In genomic region chr12:100280972-100281794, GRCm38 (mm10) we compare ENCODE assay signal across 9 mouse cellular contexts.
DNase-seq lines count a peak whose midpoint lies in the region; ATAC-seq lines count a peak whose summit lies in the region.
"Had no signal": no experiment of that assay in that cellular context is flagged by ENCODE, and none has a peak within 500 bp of the region (broad histone marks: within the 10 kb centered on the region; RNA-seq: fewer than 3 reads in every experiment).

No protein-coding gene starts in this region.

- no peaks in the 10 kb centered on the region for H3K9me3 ChIP-seq in liver, embryonic 12.5 days (replicated peaks)
- H3K9me3 ChIP-seq in midbrain, embryonic 15.5 days, result no peaks in the 10 kb centered on the region

- H3K9ac ChIP-seq in liver, embryonic 12.5 days, result no peak overlapping the region
- H3K9ac ChIP-seq in midbrain, embryonic 15.5 days, result no peak overlapping the region

- H3K27me3 ChIP-seq in liver, embryonic 12.5 days (replicated peaks), result no peaks in the 10 kb centered on the region
- no peaks in the 10 kb centered on the region for H3K27me3 ChIP-seq in midbrain, embryonic 15.5 days (replicated peaks)
- H3K27me3 ChIP-seq: Patski had no signal

- intact Hi-C loops in left cerebral cortex, postnatal 36 days (cut with DNase I), result no loop called here

- H3K4me2 ChIP-seq in liver, embryonic 12.5 days, result no peak overlapping the region
- no peak overlapping the region for H3K4me2 ChIP-seq in midbrain, embryonic 15.5 days

- H3K4me1 ChIP-seq in liver, embryonic 12.5 days, result peaks cover 25% of the 10 kb centered on the region
- H3K4me1 ChIP-seq in midbrain, embryonic 15.5 days, result peaks cover 36% of the 10 kb centered on the region

- H3K27ac ChIP-seq in liver, embryonic 12.5 days, result no peak overlapping the region; the same call in 1 of the 2 replicates
- peak overlapping the region; percentile 65; the same call in 1 of the 2 replicates for H3K27ac ChIP-seq in midbrain, embryonic 15.5 days

- DNase-seq in liver, result no peak
- DNase-seq in heart, postnatal 4 days, result peak; percentile 52
- peak; percentile 92 for DNase-seq in large intestine, adult 2 months (ENCODE audit: low read depth, low spot score)
- DNase-seq in left cerebral cortex, postnatal 36 days (ENCODE audit: low spot score in 2 of 2), result no peak
- no peak for DNase-seq in layer of hippocampus, postnatal 10 days (ENCODE audit: low spot score in 2 of 2)
- DNase-seq in layer of hippocampus, adult 11-12 months (ENCODE audit: low spot score), result no peak

- no peaks in the 10 kb centered on the region for H3K36me3 ChIP-seq in liver, embryonic 12.5 days
- no peaks in the 10 kb centered on the region for H3K36me3 ChIP-seq in midbrain, embryonic 15.5 days (replicated peaks)

- H3K4me3 ChIP-seq in liver, embryonic 12.5 days, result no peak overlapping the region
- H3K4me3 ChIP-seq in midbrain, embryonic 15.5 days, result no peak overlapping the region

- WGBS in liver, embryonic 12.5 days (ENCODE audit: insufficient replicate concordance), result 67% methylated on average over 4 of the region's 4 CpGs
- 32% methylated on average over 4 of the region's 4 CpGs for WGBS in large intestine, adult 2 months
- WGBS in midbrain, embryonic 15.5 days, result 74% methylated on average over 4 of the region's 4 CpGs

- peak; percentile 16 for ATAC-seq in liver, embryonic 12.5 days
- ATAC-seq in midbrain, embryonic 15.5 days (replicated peaks), result no peak
- ATAC-seq: Patski had no signal

Comparison
In these comparisons a context has a peak if more than half of its experiments do, and no peak if none do; other contexts are left out.
1. DNase-seq: peak in heart, postnatal 4 days (single experiment) and large intestine, adult 2 months (single experiment); none in liver (single experiment), left cerebral cortex, postnatal 36 days (0 of 2), layer of hippocampus, postnatal 10 days (0 of 2) and layer of hippocampus, adult 11-12 months (single experiment).